Mouse (Mus musculus): ENCODE results near the gene Nfe2l1. TPM values are rescaled to one million over a fixed set of nuclear protein-coding genes. Genes with fewer than 3 reads are reported as not detected.
"Not testable (repeated sequence)": the region's sequence is repeated elsewhere in the genome, so short reads cannot be mapped to it uniquely, and the experiment has no call there.

Gene Nfe2l1
- total RNA-seq, 2 experiments from 2014 or later = 281 to 290 TPM

- DNase-seq (ENCODE audit: extremely low spot score in 1 of 2, low spot score in 2 of 2) = no peak
- no peak overlapping the region for H3K27ac ChIP-seq
- intact Hi-C loops (cut with DNase I) = loop anchor here (2.0 kb wide), 2 partner anchors 35 to 71 kb away; no protein-coding TSS in a partner anchor
- TF ChIP-seq CTCF (IDR thresholded peaks at IDR 0.05) = no peak; the same call in 1 of the 2 replicates
- peak overlapping the region; percentile 81 for H3K4me3 ChIP-seq
Measured at GRCm38 (mm10) chr11:96789990-96790389, 39.8 kb downstream of the Nfe2l1 start.

GRCm38 (mm10) chr11:96788871-96789795 is 40.6 kb downstream of the Nfe2l1 start, which contains the start of gene Cbx1:
Gene Cbx1 (plus strand): TSS chr11:96789127.
- Histone ChIP-seq H3K4me3 (peak within 1 kb of the TSS; percentile 81), H3K27ac (peak within 1 kb of the TSS; percentile 94)
- peak; percentile 88 to 92 for DNase-seq (ENCODE audit: extremely low spot score in 1 of 2, low spot score in 2 of 2)
- intact Hi-C loops (cut with DNase I) = loop anchor here (2.0 kb wide), 2 partner anchors 36 to 72 kb away; no protein-coding TSS in a partner anchor
- no peak for TF ChIP-seq CTCF (IDR thresholded peaks at IDR 0.05)

GRCm38 (mm10) chr11:96786731-96787450 is 42.9 kb downstream of the Nfe2l1 start:
- Histone ChIP-seq H3K4me3 (no peak overlapping the region), H3K27ac (no peak overlapping the region)
- no peak for TF ChIP-seq CTCF (IDR thresholded peaks at IDR 0.05)
- no peak for DNase-seq (ENCODE audit: extremely low spot score in 1 of 2, low spot score in 2 of 2)
- intact Hi-C loops (cut with DNase I) = no loop called here

GRCm38 (mm10) chr11:96784847-96785246 is 44.9 kb downstream of the Nfe2l1 start:
- intact Hi-C loops (cut with DNase I); H3K27ac ChIP-seq; H3K4me3 ChIP-seq: not testable (repeated sequence)
- peak in 1 of 2 experiments; percentile 57 for DNase-seq (ENCODE audit: extremely low spot score in 1 of 2, low spot score in 2 of 2)
- peak; percentile 68 for TF ChIP-seq CTCF (IDR thresholded peaks at IDR 0.05)

GRCm38 (mm10) chr11:96781425-96781824 is 48.3 kb downstream of the Nfe2l1 start:
- Histone ChIP-seq H3K27ac (no peak overlapping the region), H3K4me3 (no peak overlapping the region)
- TF ChIP-seq CTCF (IDR thresholded peaks at IDR 0.05) = peak; percentile 42
- intact Hi-C loops (cut with DNase I) = no loop called here
- DNase-seq (ENCODE audit: extremely low spot score in 1 of 2, low spot score in 2 of 2) = no peak

- no peak for TF ChIP-seq CTCF (IDR thresholded peaks at IDR 0.05)
- intact Hi-C loops (cut with DNase I) = no loop called here
- no peak for DNase-seq (ENCODE audit: extremely low spot score in 1 of 2, low spot score in 2 of 2)
- Histone ChIP-seq H3K27ac (no peak overlapping the region), H3K4me3 (no peak overlapping the region)
Measured at GRCm38 (mm10) chr11:96780306-96780705, 49.5 kb downstream of the Nfe2l1 start.

- Histone ChIP-seq H3K4me3 (peak overlapping the region; percentile 75), H3K27ac (peak overlapping the region; percentile 78; the same call in 1 of the 2 replicates)
- intact Hi-C loops (cut with DNase I) = loop anchor here (5.0 kb wide), 2 partner anchors 101 to 501 kb away; no protein-coding TSS in a partner anchor
- DNase-seq (ENCODE audit: extremely low spot score in 1 of 2, low spot score in 2 of 2) = not testable (repeated sequence)
Measured at GRCm38 (mm10) chr11:96778061-96778627, 51.6 kb downstream of the Nfe2l1 start.

GRCm38 (mm10) chr11:96776968-96777962 is 52.5 kb downstream of the Nfe2l1 start, which contains the start of gene Snx11:
Gene Snx11 (minus strand): TSS chr11:96777559.
- peak within 1 kb of the TSS; percentile 78 for H3K27ac ChIP-seq
- intact Hi-C loops (cut with DNase I) = loop anchor here (2.0 to 5.0 kb wide), 3 partner anchors 16 to 500 kb away; no protein-coding TSS in a partner anchor
- peak within 1 kb of the TSS; percentile 75 for H3K4me3 ChIP-seq
- peak; percentile 80 for TF ChIP-seq CTCF (IDR thresholded peaks at IDR 0.05)
- peak; percentile 99 to 100 for DNase-seq (ENCODE audit: extremely low spot score in 1 of 2, low spot score in 2 of 2)

GRCm38 (mm10) chr11:96776068-96776467 is 53.7 kb downstream of the Nfe2l1 start:
- peak overlapping the region; percentile 75 for H3K4me3 ChIP-seq
- DNase-seq (ENCODE audit: extremely low spot score in 1 of 2, low spot score in 2 of 2) = no peak
- no peak overlapping the region for H3K27ac ChIP-seq
- peak; percentile 40 for TF ChIP-seq CTCF (IDR thresholded peaks at IDR 0.05)
- intact Hi-C loops (cut with DNase I) = loop anchor here (2.0 to 5.0 kb wide), 3 partner anchors 15 to 499 kb away; no protein-coding TSS in a partner anchor

GRCm38 (mm10) chr11:96775665-96776064 is 54.1 kb downstream of the Nfe2l1 start:
- no peak for DNase-seq (ENCODE audit: extremely low spot score in 1 of 2, low spot score in 2 of 2)
- Histone ChIP-seq H3K27ac (no peak overlapping the region), H3K4me3 (no peak overlapping the region)
- no peak for TF ChIP-seq CTCF (IDR thresholded peaks at IDR 0.05)
- intact Hi-C loops (cut with DNase I) = loop anchor here (2.0 to 5.0 kb wide), 3 partner anchors 15 to 498 kb away; no protein-coding TSS in a partner anchor
